Mouse (Mus musculus) T-helper 2 cell (primary cell): ENCODE data around the gene Adam15.

ENCODE experiments used
- in situ Hi-C: fragments of 300-600 bp; cut with MboI, MseI; formaldehyde crosslinking; loops from one replicate; pipeline ENCODE4 v1.15.1; 2025; ENCODE audit warnings: high pct_unique_total_duplicates

Gene Adam15

GRCm38 (mm10) chr3:89300071-89300470, 49.7 kb downstream of the Adam15 start:
- in situ Hi-C loops, result no loop called here

- in situ Hi-C loops, result no loop called here
Observed at GRCm38 (mm10) chr3:89299499-89299898, 50.3 kb downstream of the Adam15 start.

GRCm38 (mm10) chr3:89298908-89299307, 50.9 kb downstream of the Adam15 start:
- in situ Hi-C loops, result no loop called here

GRCm38 (mm10) chr3:89296761-89297396, 52.9 kb downstream of the Adam15 start:
- in situ Hi-C loops, result no loop called here

GRCm38 (mm10) chr3:89295685-89296230, 54.0 kb downstream of the Adam15 start:
- in situ Hi-C loops, result no loop called here

GRCm38 (mm10) chr3:89294195-89294594, 55.6 kb downstream of the Adam15 start:
- in situ Hi-C loops, result no loop called here

GRCm38 (mm10) chr3:89293247-89293918, 56.4 kb downstream of the Adam15 start:
- in situ Hi-C loops, result no loop called here

- in situ Hi-C loops, result no loop called here
Observed at GRCm38 (mm10) chr3:89292303-89292702, 57.5 kb downstream of the Adam15 start.

GRCm38 (mm10) chr3:89291874-89292273, 57.9 kb downstream of the Adam15 start:
- in situ Hi-C loops, result no loop called here
